Mouse (Mus musculus) megakaryocyte-erythroid progenitor cell, adult 5-6 weeks (primary cell): ENCODE measurements at regions not wholly inside any gene's neighbourhood (a gene's known extent, or its start where the extent isn't known, plus 50 kb on each side); places are given as distances from the start of the nearest gene placed in this dataset.

Experiments used
- ATAC-seq: replicated peaks from 2 replicates; pipeline ENCODE4 v1.8.0; 2016; ENCODE audit warnings: mild to moderate bottlenecking, inconsistent platforms; ENCODE audit not compliant: severe bottlenecking, poor library complexity, low FRiP score, low TSS enrichment

DNA sequence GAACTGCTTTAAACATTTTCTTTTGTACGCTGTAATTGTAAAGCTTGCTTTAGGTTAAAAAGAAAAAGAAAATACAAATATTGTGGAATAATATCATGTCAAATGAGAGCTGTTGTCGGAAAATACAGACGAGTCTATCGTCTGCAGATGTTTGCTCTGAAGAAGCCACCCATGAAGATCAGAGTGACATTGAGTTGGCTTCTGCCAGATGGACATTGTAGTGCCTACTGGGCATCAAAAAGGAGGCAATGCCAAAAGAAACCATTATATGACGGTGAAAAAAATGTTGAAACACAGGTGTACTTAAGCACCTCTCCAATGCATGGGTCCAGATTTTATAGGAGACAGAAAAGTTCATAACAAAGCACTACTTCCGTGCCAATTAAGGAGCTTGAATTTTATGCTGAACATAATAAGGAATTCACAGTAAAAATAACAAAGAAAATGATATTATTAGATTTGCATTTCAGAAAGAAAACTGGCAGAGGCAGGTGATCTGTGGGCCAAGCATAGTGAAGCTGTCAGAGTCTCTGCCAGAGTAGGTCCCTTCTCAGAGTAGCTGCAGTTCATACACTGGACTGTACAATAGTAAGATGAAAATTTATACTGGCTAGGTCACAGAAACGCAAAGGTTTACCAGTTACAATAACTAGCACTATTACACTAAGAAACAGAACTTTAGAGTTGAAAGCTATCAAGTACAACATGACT is 718.9 kb downstream of the Dach1 start:
- no peak for ATAC-seq

DNA sequence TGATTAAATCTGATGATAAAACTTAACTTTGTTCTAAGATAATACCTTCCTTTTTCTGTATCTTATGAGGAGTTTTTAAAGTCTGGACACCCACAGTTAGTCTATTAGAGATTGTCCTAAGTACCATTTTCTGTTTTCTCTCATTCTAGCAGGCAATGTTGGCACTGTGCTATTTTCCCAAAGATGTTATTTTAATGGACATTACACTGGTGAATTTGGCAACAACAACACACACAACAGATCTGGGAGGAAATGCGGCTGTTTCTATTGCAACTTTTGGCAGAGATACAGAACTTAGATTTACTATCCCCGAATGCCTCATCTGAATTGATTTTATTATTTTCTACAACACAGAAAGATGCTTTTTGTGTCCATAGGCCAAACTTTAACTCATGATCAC is 720.9 kb downstream of the Dach1 start:
- no peak for ATAC-seq

GRCm38 (mm10) chr14:97446793-97447192 is 722.8 kb downstream of the Dach1 start:
- peak; percentile 99 for ATAC-seq

GRCm38 (mm10) chr14:97440326-97440725 is 729.2 kb downstream of the Dach1 start:
- ATAC-seq: no peak

DNA sequence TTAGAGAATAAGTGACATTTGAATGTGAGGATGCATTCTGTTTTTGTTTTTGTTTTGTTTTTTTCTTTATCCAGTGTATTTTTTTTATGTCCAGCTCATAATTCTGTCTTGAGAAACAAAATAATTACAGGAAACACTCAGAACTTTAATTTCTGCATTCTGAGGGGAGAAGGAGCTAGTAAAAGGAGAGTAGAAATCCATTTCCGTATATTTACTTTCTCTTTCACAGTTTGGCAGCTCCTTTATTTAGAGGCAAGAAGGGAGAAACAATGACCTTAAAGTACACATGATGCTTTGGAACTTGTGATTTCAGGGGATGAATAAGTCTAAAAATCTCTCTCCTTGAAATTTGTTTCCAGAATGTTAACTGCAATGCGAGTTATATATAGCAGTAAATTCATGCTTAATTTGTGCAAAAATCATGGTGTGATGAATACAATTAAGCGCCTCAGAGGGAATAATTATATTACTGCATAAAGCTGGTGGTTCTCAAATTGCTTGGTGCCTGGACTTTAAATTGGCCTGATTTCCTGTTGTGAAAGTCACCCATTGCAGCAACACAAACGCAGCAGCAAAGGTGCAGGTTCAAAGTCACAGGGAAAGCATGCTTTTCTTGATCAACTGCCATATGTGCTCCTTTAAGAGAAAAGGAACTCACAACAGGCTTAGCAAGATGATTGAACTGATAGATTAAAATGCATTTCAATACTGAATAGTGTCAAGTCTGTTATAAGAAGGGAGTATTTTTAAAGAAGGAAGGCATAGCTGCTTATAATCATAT is 733.9 kb downstream of the Dach1 start:
- ATAC-seq: no peak

DNA sequence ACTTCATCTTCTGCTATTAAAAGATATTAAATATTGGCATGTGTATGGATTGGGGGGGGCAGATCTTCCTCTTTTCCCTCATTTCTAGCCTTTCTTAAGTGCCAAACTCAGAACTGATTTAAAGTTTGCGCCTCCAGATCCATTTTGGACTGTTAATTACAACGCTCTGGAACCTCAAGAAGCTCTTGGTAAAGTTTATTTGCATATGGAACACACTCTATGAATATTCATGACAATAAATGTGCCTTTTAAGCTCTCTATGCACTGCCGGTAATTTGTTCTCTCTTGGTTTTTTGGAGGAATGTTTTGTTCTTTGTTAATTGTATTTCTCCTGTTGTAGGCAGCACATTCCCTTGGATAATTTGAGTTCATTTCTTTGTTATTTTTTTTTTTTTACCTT is 738.3 kb downstream of the Dach1 start:
- no peak for ATAC-seq

- no peak for ATAC-seq
Observed at GRCm38 (mm10) chr14:97403176-97403795, 766.3 kb downstream of the Dach1 start.

- ATAC-seq: no peak
Observed at GRCm38 (mm10) chr14:97396385-97396784, 773.2 kb downstream of the Dach1 start.

DNA sequence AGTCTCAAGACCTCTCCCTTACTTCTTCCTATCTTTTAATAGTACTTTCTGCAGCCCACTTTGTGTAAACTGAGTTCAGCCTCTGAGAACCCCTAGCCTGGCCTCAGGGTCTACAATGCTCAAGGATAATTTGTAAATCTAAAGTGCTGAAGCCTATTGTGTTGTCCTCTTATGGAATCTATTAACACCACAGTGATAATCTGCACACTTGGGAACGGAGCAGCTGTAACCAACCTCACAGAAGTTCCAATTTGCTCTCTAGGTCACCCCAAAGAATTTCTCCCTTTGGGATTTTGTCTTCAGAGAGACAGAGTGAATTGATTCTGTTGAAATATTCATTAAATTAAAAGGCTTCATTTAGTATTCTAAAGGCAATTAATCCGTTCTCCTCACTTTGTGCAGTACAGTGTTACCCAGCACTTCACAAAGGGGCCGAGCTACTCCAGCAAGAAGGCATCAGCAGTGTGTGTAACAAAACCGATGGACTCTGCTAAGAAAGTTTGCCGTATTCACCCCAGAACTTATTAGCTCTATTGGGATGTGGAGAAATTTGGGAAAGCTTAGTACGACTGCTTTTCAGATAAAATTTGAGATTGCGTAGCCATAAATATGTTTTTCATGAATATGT is 773.7 kb downstream of the Dach1 start:
- no peak for ATAC-seq

- ATAC-seq: no peak
Observed at GRCm38 (mm10) chr14:97389005-97389404, 780.6 kb downstream of the Dach1 start.

DNA sequence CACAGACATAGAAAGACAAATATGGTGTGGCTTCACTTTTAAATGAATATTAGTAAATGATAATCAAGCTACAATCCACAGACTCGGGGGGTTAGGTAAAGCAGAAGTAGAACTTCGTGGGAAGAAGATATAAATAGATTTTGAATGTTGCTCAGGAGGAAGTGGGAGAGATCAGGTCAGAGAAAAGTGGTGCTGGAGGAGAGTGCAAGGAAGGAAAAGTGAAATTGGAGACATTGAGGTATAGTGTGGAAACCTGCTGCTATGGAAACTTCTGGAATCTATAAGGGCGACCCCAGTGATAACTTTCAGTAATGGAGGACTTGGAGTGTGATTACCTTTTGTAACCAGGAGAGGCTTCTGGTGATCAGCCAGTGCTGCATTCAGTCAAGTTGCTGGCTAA is 789.4 kb downstream of the Dach1 start:
- ATAC-seq: no peak

GRCm38 (mm10) chr14:97356915-97357314 is 812.6 kb downstream of the Dach1 start:
- ATAC-seq: no peak

DNA sequence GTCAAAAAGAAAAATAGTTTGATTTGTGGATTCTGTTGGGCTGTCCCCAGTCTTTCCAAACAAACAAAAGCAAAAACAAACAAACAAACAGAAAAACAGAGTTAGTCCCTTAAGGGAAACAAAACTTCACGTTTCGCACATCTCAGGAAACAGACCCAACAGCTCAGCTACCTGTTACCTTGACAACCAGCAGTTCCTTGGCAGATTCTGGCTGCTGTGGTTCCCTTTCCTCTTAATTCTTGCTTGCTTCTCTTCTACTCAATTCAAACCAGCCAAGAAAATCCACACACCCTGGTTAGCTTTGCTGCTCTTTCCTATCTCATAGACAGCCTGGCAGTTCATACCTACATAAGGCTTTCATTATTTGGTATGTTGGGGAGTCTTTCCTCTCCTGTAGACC is 821.6 kb downstream of the Dach1 start:
- no peak for ATAC-seq

- no peak for ATAC-seq
Observed at GRCm38 (mm10) chr14:97331388-97331787, 812.5 kb upstream of the Klhl1 start.

- ATAC-seq: no peak
Observed at GRCm38 (mm10) chr14:97329979-97330378, 811.1 kb upstream of the Klhl1 start.

GRCm38 (mm10) chr14:97293109-97293508 is 774.2 kb upstream of the Klhl1 start:
- ATAC-seq: no peak

GRCm38 (mm10) chr14:97287447-97287846 is 768.5 kb upstream of the Klhl1 start:
- ATAC-seq: no peak

DNA sequence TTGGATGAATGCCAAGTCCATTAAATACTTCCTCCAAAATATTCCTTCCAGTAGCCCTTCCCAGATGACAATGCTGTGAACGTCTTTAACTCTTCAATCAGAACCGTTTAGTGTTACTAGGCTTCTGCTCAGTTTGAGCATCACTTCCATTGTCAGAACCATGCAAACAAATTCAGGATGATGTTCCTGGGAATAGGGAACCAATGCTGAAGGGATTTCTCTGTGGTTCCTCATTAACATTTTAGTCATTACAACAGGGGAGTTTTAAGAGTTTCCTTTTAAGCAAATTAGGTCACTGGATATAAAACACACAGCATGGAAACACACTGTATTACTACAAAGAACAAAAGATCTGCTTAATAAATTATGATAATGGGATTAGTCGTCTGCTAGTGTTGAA is 739.6 kb upstream of the Klhl1 start:
- no peak for ATAC-seq
